Mouse (Mus musculus): ENCODE measurements at regions not wholly inside any gene's neighbourhood (a gene's known extent, or its start where the extent isn't known, plus 50 kb on each side); places are given as distances from the start of the nearest gene placed in this dataset.

DNA sequence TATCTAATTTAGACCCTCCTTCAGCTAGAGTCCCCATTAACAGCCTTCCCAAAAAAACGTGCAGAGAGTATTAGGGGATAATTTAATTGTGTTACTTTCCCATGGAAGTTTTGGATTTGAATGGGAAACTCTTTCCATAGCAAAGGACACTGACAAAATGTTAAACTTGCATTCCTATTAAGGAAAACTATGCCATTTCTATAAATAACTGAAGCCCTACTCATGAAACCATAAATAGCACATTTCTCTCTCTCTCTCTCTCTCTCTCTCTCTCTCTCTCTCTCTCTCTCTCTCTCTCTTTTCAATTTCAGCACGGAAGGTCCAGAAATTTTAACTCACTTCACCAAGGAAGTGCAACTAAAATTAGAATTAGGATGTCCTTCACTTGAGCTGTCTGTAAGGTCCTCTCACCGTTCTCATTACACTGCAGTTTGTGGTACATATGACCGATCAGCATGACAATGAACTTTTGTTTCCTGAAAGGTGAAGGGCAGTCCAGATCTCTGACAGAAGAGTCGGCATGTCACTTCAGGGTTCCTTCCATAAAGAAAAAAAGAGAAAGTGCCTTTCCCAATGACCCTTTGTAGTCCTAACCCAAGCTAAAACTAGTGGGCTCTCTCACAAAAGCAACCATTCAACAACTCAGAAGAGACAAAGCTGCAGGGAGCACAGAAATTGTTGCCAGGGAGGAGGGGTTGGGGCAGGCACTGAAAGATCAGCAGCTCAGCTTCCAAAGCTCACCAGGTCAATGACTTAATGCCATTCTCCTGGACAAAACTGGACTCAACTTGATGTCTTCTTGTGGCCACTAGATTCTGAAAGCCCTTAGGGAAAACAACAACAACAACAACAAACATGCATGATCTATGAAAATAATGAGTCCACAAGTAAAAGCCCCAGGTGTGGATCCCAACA, 696.9 kb downstream of the Diaph3 start:
- peak in 1 of 2 experiments; percentile 45 for DNase-seq (ENCODE audit: inconsistent age in 2 of 2, low spot score in 1 of 2)

GRCm38 (mm10) chr14:86441895-86442679, 698.9 kb downstream of the Diaph3 start:
- no peak for DNase-seq (ENCODE audit: inconsistent age in 2 of 2, low spot score in 1 of 2)

- no peak for DNase-seq (ENCODE audit: inconsistent age in 2 of 2, low spot score in 1 of 2)
These were observed 703.7 kb downstream of the Diaph3 start for GRCm38 (mm10) chr14:86437383-86437782.

GRCm38 (mm10) chr14:86435345-86435744, 705.7 kb downstream of the Diaph3 start:
- DNase-seq (ENCODE audit: inconsistent age in 2 of 2, low spot score in 1 of 2): no peak

- no peak for DNase-seq (ENCODE audit: inconsistent age in 2 of 2, low spot score in 1 of 2)
These were observed 709.7 kb downstream of the Diaph3 start for GRCm38 (mm10) chr14:86431215-86431816.

GRCm38 (mm10) chr14:86421881-86422280, 719.2 kb downstream of the Diaph3 start:
- no peak for DNase-seq (ENCODE audit: inconsistent age in 2 of 2, low spot score in 1 of 2)

DNA sequence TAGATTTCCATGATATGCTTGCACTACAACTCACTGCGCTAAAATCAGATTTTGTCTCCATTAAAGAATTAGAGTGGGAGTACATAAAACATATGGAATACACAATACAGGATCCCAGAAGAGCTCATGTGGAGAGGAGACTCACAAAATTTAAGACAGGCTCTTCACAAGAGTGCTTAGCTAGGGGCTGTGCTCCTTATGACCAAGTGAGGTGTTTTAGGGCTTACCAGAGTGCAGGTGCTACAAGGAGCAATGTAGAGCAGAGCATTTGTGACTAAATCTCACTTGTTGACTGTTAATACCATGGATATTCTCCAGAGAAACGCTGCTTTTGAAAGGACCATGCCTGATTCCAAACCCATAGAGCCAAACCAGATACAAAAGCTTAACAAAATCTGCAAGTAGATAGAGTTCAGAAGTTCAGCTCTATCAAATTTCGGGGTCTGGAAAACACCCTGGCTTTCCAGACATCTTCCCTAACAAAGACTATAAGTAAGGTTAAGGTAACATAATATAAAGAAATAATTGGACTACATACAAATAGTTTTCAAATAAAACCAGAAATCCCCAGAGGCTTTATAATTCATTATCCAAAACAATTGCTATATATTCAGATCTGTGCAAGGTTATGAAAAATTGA, 721.0 kb downstream of the Diaph3 start:
- no peak for DNase-seq (ENCODE audit: inconsistent age in 2 of 2, low spot score in 1 of 2)

- no peak for DNase-seq (ENCODE audit: inconsistent age in 2 of 2, low spot score in 1 of 2)
These were observed 744.2 kb downstream of the Diaph3 start for GRCm38 (mm10) chr14:86396876-86397275.

GRCm38 (mm10) chr14:86395951-86396361, 745.1 kb downstream of the Diaph3 start:
- no peak for DNase-seq (ENCODE audit: inconsistent age in 2 of 2, low spot score in 1 of 2)

- no peak for DNase-seq (ENCODE audit: inconsistent age in 2 of 2, low spot score in 1 of 2)
These were observed 745.5 kb downstream of the Diaph3 start for GRCm38 (mm10) chr14:86395531-86395930.

- no peak for DNase-seq (ENCODE audit: inconsistent age in 2 of 2, low spot score in 1 of 2)
These were observed 746.0 kb downstream of the Diaph3 start for GRCm38 (mm10) chr14:86395068-86395467.

- peak; percentile 13 to 78 for DNase-seq (ENCODE audit: inconsistent age in 2 of 2, low spot score in 1 of 2)
These were observed 755.9 kb downstream of the Diaph3 start for GRCm38 (mm10) chr14:86385136-86385535.

DNA sequence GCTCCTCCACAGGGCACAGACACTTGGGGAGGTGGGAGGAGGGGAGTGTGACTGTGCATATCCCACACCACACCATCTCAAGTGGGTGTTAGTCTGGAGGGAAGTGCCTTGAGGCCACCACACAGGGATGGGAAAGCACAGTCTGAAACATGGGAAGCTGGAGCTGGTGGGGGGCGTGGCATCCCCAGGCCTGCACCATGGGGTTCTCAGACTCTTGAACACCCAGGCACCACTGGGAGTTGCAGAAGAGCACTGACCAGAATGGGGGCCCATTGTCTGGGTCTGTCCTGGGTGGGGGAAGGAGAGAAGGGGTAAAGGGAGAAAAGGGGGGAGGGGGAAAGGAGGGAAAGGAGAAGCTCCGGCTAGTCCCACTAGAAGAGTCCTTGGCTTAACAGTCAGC, 776.0 kb downstream of the Diaph3 start:
- DNase-seq (ENCODE audit: inconsistent age in 2 of 2, low spot score in 1 of 2): no peak

- no peak for DNase-seq (ENCODE audit: inconsistent age in 2 of 2, low spot score in 1 of 2)
These were observed 780.5 kb downstream of the Diaph3 start for GRCm38 (mm10) chr14:86360423-86361059.

DNA sequence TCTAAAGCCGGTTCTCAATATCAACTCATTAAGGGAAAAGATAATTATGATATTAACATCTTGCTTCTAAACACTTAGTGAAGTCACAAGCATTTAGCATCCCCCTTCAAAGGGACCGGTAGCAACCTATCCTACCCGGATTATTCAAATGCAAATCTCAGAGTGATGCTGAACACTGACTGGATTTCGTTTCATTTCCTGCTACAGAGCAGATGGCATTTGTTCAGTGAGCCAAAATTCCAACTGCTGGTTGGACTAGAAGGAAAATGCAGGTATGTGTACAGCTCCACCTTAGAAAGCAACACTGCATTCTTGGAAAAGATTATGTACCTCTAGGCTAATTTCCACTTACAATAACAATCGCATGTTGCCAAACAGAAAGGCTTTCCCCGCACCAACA, 782.5 kb downstream of the Diaph3 start:
- DNase-seq (ENCODE audit: inconsistent age in 2 of 2, low spot score in 1 of 2): no peak

- DNase-seq (ENCODE audit: inconsistent age in 2 of 2, low spot score in 1 of 2): no peak
These were observed 790.5 kb downstream of the Diaph3 start for GRCm38 (mm10) chr14:86350526-86350925.

GRCm38 (mm10) chr14:86339007-86339406, 802.0 kb downstream of the Diaph3 start:
- DNase-seq (ENCODE audit: inconsistent age in 2 of 2, low spot score in 1 of 2): peak in 1 of 2 experiments; percentile 32

DNA sequence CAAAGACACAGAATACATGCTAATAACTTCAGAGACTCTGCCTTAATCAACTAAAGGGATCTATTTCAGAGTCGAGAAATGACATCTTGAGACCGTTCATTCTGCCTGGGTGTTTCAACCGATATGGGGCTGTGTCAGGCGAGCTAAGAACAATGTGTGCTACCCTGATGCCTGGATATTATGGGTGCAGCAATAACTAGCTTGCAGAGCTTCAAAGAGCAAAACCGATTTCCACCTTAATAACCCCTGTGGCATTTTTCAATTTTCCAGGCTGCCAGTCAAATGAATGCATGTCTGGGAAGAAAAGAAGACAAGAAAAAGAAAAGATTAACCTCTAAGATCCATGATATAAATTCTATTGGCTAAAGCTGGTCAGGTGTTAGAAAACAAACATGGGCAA, 804.0 kb downstream of the Diaph3 start:
- no peak for DNase-seq (ENCODE audit: inconsistent age in 2 of 2, low spot score in 1 of 2)

DNA sequence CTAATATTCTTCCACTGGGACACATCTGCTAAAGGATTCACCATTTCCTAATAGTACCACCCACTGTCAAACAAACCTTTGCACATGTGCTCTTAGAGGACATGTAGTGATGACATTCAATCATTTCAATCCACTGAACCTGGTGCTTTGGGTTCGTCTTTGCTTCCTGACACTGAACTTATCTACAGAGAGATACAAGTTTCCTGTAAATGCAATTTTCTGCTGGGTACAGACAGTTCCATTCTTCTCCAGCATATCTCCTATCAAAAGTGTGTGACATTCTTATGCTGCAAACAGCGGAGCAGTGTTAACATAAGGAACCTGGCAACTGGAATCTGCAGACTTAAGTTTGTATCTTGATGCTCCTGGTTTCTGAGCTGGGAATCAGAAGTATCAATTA, 805.8 kb downstream of the Diaph3 start:
- DNase-seq (ENCODE audit: inconsistent age in 2 of 2, low spot score in 1 of 2): no peak

DNA sequence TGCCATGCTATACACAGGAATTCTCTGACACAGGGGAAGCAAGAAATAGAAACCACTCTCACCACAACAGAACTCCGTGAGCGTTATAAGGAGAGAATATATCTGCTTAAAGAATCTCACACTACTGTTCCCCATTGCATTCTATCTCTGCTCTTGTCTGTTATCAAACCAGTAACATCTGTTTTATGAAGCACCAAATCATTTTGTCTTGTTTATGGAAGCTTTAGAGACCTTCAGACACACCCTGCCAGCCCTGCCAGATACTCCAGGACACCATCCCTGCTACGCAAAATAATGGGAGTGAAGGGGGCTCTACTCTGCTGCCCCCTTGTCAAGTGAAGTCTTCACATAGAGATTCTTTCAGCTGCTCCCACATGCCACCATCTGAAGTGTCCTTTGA, 811.9 kb downstream of the Diaph3 start:
- DNase-seq (ENCODE audit: inconsistent age in 2 of 2, low spot score in 1 of 2): no peak

GRCm38 (mm10) chr14:86327646-86328045, 813.4 kb downstream of the Diaph3 start:
- peak in 1 of 2 experiments; percentile 44 for DNase-seq (ENCODE audit: inconsistent age in 2 of 2, low spot score in 1 of 2)
